Mouse (Mus musculus): ENCODE results near the gene Zfp563.

The Zfp563 gene

GRCm38 (mm10) chr17:33089220-33089949, at the start of gene Zfp563:
Gene Zfp563, plus strand, starts transcription at chr17:33089310.
- DNase-seq (ENCODE audit: extremely low spot score, low spot score) = peak; percentile 90

DNA sequence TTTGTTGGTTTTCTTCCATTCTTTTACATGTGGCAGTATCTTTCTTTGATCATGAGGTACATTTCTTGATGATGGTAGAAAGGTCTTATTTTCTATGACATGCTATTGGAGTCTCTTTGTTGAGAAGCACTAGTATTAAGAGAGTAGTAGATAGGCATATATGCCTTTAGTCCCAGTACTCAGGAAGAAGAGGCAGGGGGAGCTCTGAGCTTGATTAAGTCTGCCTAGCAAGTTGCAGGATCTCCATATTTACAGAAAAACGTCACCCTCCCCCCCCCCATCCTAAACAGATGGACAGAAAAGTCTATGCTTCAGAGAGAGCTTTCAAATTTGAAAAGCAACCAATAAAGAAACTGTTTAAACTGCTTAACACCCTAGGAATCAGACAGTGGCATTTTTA, 30.3 kb upstream of the Zfp563 start:
- no peak for DNase-seq (ENCODE audit: extremely low spot score, low spot score)

GRCm38 (mm10) chr17:33063001-33063400, 26.1 kb upstream of the Zfp563 start:
- DNase-seq (ENCODE audit: extremely low spot score, low spot score) = no peak

- no peak for DNase-seq (ENCODE audit: extremely low spot score, low spot score)
Measured at GRCm38 (mm10) chr17:33067958-33068357, 21.2 kb upstream of the Zfp563 start, which contains the start of gene 4921501E09Rik. Gene 4921501E09Rik, minus strand, starts transcription at chr17:33068058.

DNA sequence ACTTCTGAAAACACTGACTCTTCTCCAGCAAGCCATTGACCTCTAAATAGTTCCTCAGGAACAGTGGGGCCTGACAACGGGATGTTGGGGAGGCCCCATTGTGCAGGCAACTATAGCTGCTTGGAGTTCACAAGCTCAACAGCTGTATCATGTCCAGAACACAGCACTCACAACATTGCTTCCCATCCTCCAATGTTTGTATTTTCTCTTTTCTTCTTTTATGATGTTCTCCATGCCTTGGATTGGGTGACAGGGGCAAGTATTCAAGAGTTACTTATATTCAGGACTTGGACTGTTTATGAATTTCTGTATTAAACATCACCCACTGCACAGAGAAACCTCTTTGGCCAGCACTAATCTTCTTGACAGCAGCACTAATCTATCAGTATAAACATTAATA, 2.5 kb downstream of the Zfp563 start:
- no peak for DNase-seq (ENCODE audit: extremely low spot score, low spot score)

- DNase-seq (ENCODE audit: extremely low spot score, low spot score) = peak; percentile 78
Measured at GRCm38 (mm10) chr17:33092391-33093193, 3.5 kb downstream of the Zfp563 start.

- DNase-seq (ENCODE audit: extremely low spot score, low spot score) = no peak
Measured at GRCm38 (mm10) chr17:33097396-33097795, 8.3 kb downstream of the Zfp563 start.

GRCm38 (mm10) chr17:33124546-33124945, 35.4 kb downstream of the Zfp563 start:
- no peak for DNase-seq (ENCODE audit: extremely low spot score, low spot score)

DNA sequence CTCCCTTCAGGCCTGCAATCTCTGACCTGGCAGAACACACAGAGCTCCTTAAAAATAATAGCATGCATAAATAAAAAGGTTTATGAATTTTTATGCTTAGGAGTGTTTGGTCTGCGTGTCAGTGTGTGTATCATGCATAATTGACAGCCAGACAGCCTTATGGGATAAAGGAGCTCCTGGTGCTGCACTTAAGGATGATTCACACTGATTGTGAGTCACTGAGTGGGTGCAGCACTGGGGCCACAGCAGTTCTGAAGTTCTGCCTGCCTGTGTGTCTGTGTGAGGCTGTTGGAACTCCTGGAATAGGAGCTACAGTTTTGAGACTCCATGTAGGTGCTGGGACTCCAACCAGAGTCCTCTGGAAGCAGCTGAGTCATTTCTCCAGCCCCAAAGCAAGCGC, 37.1 kb downstream of the Zfp563 start:
- no peak for DNase-seq (ENCODE audit: extremely low spot score, low spot score)

- no peak for DNase-seq (ENCODE audit: extremely low spot score, low spot score)
Measured at GRCm38 (mm10) chr17:33139261-33139820, 50.2 kb downstream of the Zfp563 start, which contains the start of gene Morc2b. Gene Morc2b, minus strand, starts transcription at chr17:33139683.

Measured in neural tube, embryonic 10.5 days (tissue).